Mouse (Mus musculus) heart, embryonic 15.5 days (tissue): ENCODE results near the gene Phactr1. TPM values are rescaled to one million over a fixed set of nuclear protein-coding genes. Genes with fewer than 3 reads are reported as not detected.

Experiments
- ATAC-seq: fragments of 200-750 bp; cut with Nextera tagmentation; replicated peaks from 2 replicates; pipeline ENCODE4 v1.8.0; 2017; ENCODE audit warnings: low read depth, moderate TSS enrichment; ENCODE audit not compliant: insufficient number of reproducible peaks, insufficient read depth, low FRiP score
- H3K27ac ChIP-seq: fragments of 300-500 bp; sonication (generic); 2 replicates; pipeline ENCODE4 v1.5.1; 2015; ENCODE audit warnings: mild to moderate bottlenecking, inconsistent platforms
- H3K27me3 ChIP-seq: fragments of 300-500 bp; sonication (generic); 2 replicates; pipeline ENCODE4 v1.6.1; 2015; ENCODE audit warnings: inconsistent platforms
- H3K36me3 ChIP-seq: fragments of 300-500 bp; sonication (generic); 2 replicates; pipeline ENCODE4 v1.6.1; 2015; ENCODE audit warnings: mild to moderate bottlenecking, inconsistent platforms
- H3K4me1 ChIP-seq: fragments of 300-500 bp; sonication (generic); replicated peaks from 2 replicates; pipeline ENCODE4 v1.6.1; 2015; ENCODE audit warnings: inconsistent platforms
- H3K4me2 ChIP-seq: fragments of 300-500 bp; sonication (generic); 2 replicates; pipeline ENCODE4 v1.6.1; 2015; ENCODE audit warnings: inconsistent platforms, mild to moderate bottlenecking, moderate library complexity
- H3K4me3 ChIP-seq: fragments of 300-500 bp; sonication (generic); 2 replicates; pipeline ENCODE4 v1.5.1; 2015; ENCODE audit warnings: mild to moderate bottlenecking, inconsistent platforms
- H3K9ac ChIP-seq: fragments of 300-500 bp; sonication (generic); 2 replicates; pipeline ENCODE4 v1.6.1; 2015; ENCODE audit warnings: mild to moderate bottlenecking, inconsistent platforms
- H3K9me3 ChIP-seq: fragments of 300-500 bp; sonication (generic); replicated peaks from 2 replicates; pipeline ENCODE4 v1.6.1; 2016; ENCODE audit warnings: inconsistent platforms
- WGBS: fragments of 180-500 bp; shearing (Covaris S2); methylation state at CpG from one replicate; pipeline ENCODE4 v1.1.7; 2015; ENCODE audit warnings: mixed read lengths; 5-methylcytosine and 5-hydroxymethylcytosine counted together
- polyA plus RNA-seq: library from polyadenylated mRNA; unstranded; fragments of >200 nt; fragmentation: Nextera tagmentation; extraction: Ambion mirVana; gene quantifications from 2 replicates; pipeline ENCODE4 v1.2.1, GENCODE M21; 2015

Gene Phactr1
- polyA plus RNA-seq, 1 experiment from 2014 or later, result 6.5 TPM

DNA sequence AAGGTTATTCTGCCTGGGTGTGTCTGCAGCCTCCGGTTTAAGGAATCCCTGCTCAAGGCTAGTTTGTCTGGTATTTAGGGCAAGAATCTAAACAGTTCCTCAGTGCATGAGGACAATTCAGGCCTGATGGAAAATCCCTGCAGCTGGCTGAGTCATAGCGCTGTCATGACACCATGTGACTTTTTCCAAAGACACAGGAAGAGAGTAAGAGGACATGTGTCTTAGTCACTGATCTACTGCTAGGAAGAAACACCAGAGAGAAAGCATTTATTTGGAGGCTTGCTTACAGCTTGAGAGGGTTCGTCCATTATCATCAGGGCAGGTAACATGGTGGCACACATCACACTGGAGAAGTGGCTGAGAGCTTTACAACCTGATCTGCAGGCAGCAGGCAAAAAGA lies 352.0 kb downstream of the Phactr1 start:
- Histone ChIP-seq H3K4me1 (no peaks in the 10 kb centered on the region), H3K9ac (no peak overlapping the region), H3K4me3 (no peak overlapping the region), H3K4me2 (no peak overlapping the region), H3K27me3 (no peaks in the 10 kb centered on the region), H3K36me3 (no peaks in the 10 kb centered on the region), H3K9me3 (no peaks in the 10 kb centered on the region), H3K27ac (no peak overlapping the region)
- no peak for ATAC-seq
- WGBS, result 87% methylated on average over 3 of the region's 3 CpGs

- Histone ChIP-seq H3K4me1 (no peaks in the 10 kb centered on the region), H3K36me3 (no peaks in the 10 kb centered on the region), H3K9me3 (no peaks in the 10 kb centered on the region), H3K4me2 (no peak overlapping the region), H3K9ac (no peak overlapping the region), H3K4me3 (no peak overlapping the region), H3K27ac (no peak overlapping the region), H3K27me3 (no peaks in the 10 kb centered on the region)
- ATAC-seq, result no peak
- 65% methylated on average over 6 of the region's 6 CpGs for WGBS
Observed at GRCm38 (mm10) chr13:43036510-43036909, 356.1 kb downstream of the Phactr1 start.

DNA sequence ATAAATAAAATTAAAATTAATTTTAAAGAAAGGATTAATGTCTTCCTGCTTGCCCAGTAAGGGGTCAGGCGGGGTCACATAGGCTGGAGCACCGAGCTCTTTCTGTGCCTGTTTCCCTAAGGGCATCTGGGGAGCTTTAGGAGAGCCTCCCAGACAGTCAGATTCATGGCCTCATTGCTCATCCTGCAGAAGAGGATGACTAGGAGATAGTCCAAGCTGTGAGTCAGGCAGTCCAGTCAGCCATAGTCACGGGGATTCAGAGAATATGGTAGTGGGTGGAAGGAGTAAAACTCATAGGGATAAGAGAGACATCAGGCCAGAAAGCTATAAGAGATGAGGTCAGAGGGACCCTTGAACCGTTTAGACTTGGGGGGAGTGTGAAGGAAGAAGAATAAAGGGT lies 362.3 kb downstream of the Phactr1 start:
- H3K4me2 ChIP-seq, result no peak overlapping the region
- H3K4me1 ChIP-seq, result no peaks in the 10 kb centered on the region
- 69% methylated on average over 4 of the region's 4 CpGs for WGBS
- H3K27me3 ChIP-seq, result no peaks in the 10 kb centered on the region
- H3K9me3 ChIP-seq, result no peaks in the 10 kb centered on the region
- H3K9ac ChIP-seq, result no peak overlapping the region
- no peak for ATAC-seq
- H3K27ac ChIP-seq, result no peak overlapping the region
- no peaks in the 10 kb centered on the region for H3K36me3 ChIP-seq
- no peak overlapping the region for H3K4me3 ChIP-seq

DNA sequence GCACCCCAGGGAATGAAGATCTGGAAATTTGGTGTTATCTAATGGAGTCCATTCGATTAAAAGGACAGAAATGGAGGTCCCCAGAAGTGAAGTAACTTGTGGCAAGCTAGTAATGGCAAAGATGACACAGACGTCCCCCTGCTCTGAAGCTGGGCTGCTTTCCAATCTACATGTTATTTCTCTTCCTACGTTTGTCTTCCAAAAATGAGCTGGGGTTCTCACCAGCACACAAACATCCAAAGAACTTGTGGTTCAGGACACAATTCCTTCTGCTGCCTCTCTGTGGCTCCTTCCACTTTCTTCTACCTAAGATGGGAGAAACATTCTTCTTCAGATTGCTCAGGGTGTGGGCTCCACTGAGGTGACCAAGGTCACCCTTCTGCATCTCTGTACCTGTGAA lies 368.1 kb downstream of the Phactr1 start:
- Histone ChIP-seq H3K36me3 (no peaks in the 10 kb centered on the region), H3K27me3 (no peaks in the 10 kb centered on the region), H3K4me2 (no peak overlapping the region), H3K9me3 (no peaks in the 10 kb centered on the region), H3K4me1 (no peaks in the 10 kb centered on the region), H3K9ac (no peak overlapping the region), H3K4me3 (no peak overlapping the region), H3K27ac (no peak overlapping the region)
- WGBS, result 55% methylated on average over 3 of the region's 3 CpGs
- ATAC-seq, result no peak

DNA sequence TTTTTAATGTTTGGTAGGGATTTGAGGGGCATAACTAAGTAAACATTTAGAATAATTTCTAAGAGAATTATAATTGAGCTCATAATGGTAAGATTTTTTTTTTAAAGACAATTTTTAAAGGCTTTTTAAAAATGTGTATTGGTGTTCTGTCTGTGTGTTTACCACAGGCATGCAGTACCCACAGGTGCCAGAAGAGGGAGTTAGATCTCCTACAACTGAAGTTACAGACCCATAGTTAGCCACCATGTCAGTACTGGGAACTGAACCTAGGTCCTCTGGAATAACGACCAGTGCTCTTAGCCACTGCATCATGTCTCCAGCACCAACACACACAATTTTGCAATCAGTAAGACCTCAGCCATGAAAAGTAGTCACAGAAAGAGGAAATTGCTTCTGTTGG lies 372.8 kb downstream of the Phactr1 start:
- Histone ChIP-seq H3K9ac (no peak overlapping the region), H3K4me2 (no peak overlapping the region), H3K27me3 (no peaks in the 10 kb centered on the region), H3K36me3 (no peaks in the 10 kb centered on the region), H3K27ac (no peak overlapping the region), H3K4me1 (no peaks in the 10 kb centered on the region), H3K9me3 (no peaks in the 10 kb centered on the region), H3K4me3 (no peak overlapping the region)
- ATAC-seq, result no peak
- 93% methylated on average over 1 of the region's 1 CpGs for WGBS

DNA sequence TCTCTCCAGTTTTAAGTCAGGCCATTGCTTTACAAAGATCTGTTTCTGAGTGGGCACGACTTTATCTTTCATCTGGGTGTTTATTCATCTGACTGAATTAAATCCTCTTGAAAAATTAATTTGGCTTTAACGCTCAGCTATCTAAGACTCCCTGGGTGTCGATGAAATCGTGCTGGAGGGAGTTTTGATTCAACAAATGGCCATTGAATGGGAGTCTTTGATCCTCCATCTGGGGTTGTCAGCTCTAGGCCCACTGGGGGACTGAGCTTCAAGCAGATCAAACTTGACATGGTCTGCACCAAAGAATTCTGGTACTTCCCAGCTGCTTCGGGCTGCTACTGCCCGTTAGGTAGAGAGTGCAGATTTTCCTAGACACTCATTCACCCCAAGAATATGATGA lies 374.7 kb downstream of the Phactr1 start:
- WGBS, result 45% methylated on average over 6 of the region's 6 CpGs
- ATAC-seq, result no peak
- H3K4me2 ChIP-seq, result no peak overlapping the region
- H3K9ac ChIP-seq, result no peak overlapping the region
- H3K9me3 ChIP-seq, result no peaks in the 10 kb centered on the region
- H3K4me3 ChIP-seq, result no peak overlapping the region
- H3K36me3 ChIP-seq, result no peaks in the 10 kb centered on the region
- H3K27ac ChIP-seq, result no peak overlapping the region
- H3K27me3 ChIP-seq, result no peaks in the 10 kb centered on the region
- H3K4me1 ChIP-seq, result no peaks in the 10 kb centered on the region

DNA sequence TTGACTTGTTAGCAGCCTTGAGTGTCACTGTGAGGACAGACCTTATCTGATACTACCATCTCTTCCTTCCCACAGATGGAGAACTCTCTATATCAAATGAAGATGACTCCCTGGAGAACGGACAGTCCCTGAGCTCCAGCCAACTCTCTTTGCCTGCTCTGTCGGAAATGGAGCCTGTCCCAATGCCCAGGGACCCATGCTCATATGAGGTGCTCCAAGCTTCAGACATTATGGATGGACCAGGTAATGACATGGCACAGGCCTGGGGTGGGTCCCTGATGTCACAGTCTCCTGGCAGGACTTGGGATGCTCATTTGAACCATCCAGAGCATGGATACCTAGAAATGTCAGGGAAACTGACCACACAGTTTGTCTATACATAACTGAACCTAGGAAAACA lies 376.7 kb downstream of the Phactr1 start:
- WGBS, result 89% methylated on average over 2 of the region's 2 CpGs
- no peak overlapping the region for H3K27ac ChIP-seq

DNA sequence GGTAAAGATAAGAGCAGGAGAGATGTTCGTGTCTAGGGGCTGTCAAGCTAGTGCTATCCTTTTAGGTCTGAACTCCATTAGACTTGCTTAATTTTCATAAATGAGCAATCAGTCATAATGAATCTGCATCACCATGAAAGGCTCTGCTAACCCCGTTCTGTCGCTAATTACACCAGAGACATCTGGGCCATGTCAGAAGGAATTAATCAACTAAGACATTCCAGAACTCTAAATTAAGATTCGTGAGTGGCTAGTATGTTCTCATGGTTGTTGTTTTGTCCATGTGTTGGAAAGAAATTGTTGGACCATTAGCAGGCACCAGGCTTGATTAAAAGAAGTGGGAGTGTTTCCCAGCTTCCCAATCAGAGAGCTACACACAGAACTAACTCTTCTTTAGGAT lies 382.9 kb downstream of the Phactr1 start:
- Histone ChIP-seq H3K9me3 (no peaks in the 10 kb centered on the region), H3K27me3 (no peaks in the 10 kb centered on the region), H3K4me3 (no peak overlapping the region), H3K36me3 (no peaks in the 10 kb centered on the region), H3K9ac (no peak overlapping the region), H3K4me2 (no peak overlapping the region), H3K27ac (no peak overlapping the region), H3K4me1 (no peaks in the 10 kb centered on the region)
- 72% methylated on average over 4 of the region's 4 CpGs for WGBS
- no peak for ATAC-seq

More for the DNA sequence above, 376.7 kb downstream of the Phactr1 start:
- no peaks in the 10 kb centered on the region for H3K4me1 ChIP-seq
- H3K4me2 ChIP-seq, result no peak overlapping the region
- no peaks in the 10 kb centered on the region for H3K9me3 ChIP-seq
- no peaks in the 10 kb centered on the region for H3K27me3 ChIP-seq
- no peak overlapping the region for H3K9ac ChIP-seq
- no peaks in the 10 kb centered on the region for H3K36me3 ChIP-seq
- no peak for ATAC-seq
- no peak overlapping the region for H3K4me3 ChIP-seq

DNA sequence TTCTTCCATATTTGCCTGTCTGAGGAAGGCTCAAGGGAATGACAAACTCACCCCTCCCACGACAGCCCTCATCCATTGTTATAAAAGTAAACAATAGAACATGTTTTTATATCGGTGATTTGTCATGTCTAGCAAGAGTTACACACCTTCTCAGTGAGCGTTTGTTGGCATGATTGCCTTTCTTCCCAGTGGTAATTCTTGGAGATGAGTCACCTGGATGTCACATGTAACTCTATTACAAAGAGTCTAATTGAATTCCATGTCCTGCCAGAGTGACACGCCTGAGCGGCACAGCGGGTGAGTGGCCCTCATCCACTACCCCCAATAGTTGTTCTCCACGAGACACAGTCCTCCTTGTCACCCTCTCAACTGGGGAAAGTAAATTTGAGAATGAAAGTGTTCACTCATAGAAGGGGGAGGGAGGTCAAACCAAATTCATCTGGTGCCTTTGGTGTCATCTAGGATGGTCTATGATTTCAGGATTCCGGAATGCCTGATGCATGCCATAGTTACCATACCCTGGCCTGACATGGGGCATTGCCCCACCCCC lies 388.4 kb downstream of the Phactr1 start:
- no peaks in the 10 kb centered on the region for H3K4me1 ChIP-seq
- H3K9me3 ChIP-seq, result no peaks in the 10 kb centered on the region
- no peak overlapping the region for H3K9ac ChIP-seq
- no peak overlapping the region for H3K4me2 ChIP-seq
- no peak overlapping the region for H3K27ac ChIP-seq
- WGBS, result 81% methylated on average over 8 of the region's 8 CpGs
- no peaks in the 10 kb centered on the region for H3K27me3 ChIP-seq
- no peak overlapping the region for H3K4me3 ChIP-seq
- no peaks in the 10 kb centered on the region for H3K36me3 ChIP-seq
- no peak for ATAC-seq

DNA sequence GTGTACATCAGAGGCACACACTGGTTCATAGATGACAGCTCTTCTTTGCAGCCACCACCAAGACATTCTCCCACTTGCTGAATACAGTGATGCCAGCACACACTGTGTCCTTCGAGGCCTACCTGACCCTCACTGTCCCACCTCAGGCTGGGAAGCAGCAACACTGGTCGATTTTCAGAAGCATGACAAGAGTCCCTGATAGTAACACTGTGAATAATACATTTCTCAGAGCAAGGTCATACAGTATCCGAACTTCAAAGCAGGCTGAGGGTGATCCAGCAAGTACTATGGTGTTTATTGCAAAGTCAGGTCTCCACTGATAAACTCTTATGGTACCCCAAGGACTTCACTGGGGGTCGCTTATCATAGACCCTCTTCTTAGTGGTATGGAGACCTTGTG lies 390.1 kb downstream of the Phactr1 start:
- H3K4me1 ChIP-seq, result no peaks in the 10 kb centered on the region
- no peaks in the 10 kb centered on the region for H3K36me3 ChIP-seq
- WGBS, result 70% methylated on average over 4 of the region's 4 CpGs
- no peaks in the 10 kb centered on the region for H3K27me3 ChIP-seq
- H3K9ac ChIP-seq, result no peak overlapping the region
- no peaks in the 10 kb centered on the region for H3K9me3 ChIP-seq
- ATAC-seq, result no peak
- no peak overlapping the region for H3K4me3 ChIP-seq
- no peak overlapping the region for H3K4me2 ChIP-seq
- no peak overlapping the region for H3K27ac ChIP-seq

DNA sequence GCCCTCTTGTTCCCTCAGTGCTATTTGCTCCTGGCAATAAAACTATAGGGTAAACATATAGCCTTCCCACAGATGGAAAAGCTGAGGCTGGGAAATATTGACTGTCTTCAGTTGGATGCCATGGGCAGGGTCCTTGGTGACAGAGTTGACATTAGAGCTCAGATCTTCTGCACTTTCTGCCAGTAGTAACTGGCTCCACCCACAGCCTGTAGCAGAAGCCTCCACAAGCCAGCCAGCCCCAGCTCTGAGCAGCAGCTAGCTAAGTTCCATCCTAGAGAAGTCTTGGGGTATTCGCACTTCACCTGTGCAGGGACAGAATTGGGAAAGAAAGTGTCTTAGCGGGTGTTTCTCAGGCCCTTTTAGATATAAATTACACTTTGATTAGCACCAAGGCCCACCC lies 390.5 kb downstream of the Phactr1 start:
- WGBS, result 88% methylated on average over 2 of the region's 2 CpGs
- no peak overlapping the region for H3K4me3 ChIP-seq
- ATAC-seq, result no peak
- no peak overlapping the region for H3K27ac ChIP-seq
- H3K4me1 ChIP-seq, result no peaks in the 10 kb centered on the region
- H3K4me2 ChIP-seq, result no peak overlapping the region
- H3K36me3 ChIP-seq, result no peaks in the 10 kb centered on the region
- no peaks in the 10 kb centered on the region for H3K27me3 ChIP-seq
- no peaks in the 10 kb centered on the region for H3K9me3 ChIP-seq
- H3K9ac ChIP-seq, result no peak overlapping the region

DNA sequence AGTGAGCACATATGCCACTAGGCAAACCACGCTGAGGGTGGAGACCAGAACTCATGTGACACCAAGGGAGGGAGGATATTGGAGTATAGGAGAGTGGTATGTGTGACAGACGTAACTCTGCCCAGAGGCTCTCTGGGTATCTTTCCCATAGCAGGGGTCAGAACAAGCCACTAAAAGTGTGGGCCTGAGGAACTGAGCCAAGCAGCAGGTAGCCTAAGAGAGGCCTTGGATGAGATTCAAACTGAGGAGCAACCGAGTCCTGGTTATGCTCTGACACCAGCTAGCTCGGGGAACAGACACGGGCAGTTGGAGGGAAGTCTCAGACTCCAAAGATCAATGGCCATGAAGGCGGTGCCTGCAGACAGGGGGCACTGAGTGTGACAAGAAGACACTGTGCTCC lies 395.0 kb downstream of the Phactr1 start:
- H3K27me3 ChIP-seq, result no peaks in the 10 kb centered on the region
- 64% methylated on average over 6 of the region's 6 CpGs for WGBS

More for the DNA sequence above, 395.0 kb downstream of the Phactr1 start:
- H3K4me1 ChIP-seq, result no peaks in the 10 kb centered on the region
- H3K4me3 ChIP-seq, result no peak overlapping the region
- no peaks in the 10 kb centered on the region for H3K36me3 ChIP-seq
- H3K9ac ChIP-seq, result no peak overlapping the region
- no peaks in the 10 kb centered on the region for H3K9me3 ChIP-seq
- no peak overlapping the region for H3K27ac ChIP-seq
- no peak overlapping the region for H3K4me2 ChIP-seq
- no peak for ATAC-seq
